Mouse (Mus musculus): ENCODE measurements at regions not wholly inside any gene's neighbourhood (a gene's known extent, or its start where the extent isn't known, plus 50 kb on each side); places are given as distances from the start of the nearest gene placed in this dataset.
A peak's percentile ranks its signal among the peaks of the same experiment; 100 is the strongest.
"Not testable (repeated sequence)": the region's sequence is repeated elsewhere in the genome, so short reads cannot be mapped to it uniquely, and the experiment has no call there.

DNA sequence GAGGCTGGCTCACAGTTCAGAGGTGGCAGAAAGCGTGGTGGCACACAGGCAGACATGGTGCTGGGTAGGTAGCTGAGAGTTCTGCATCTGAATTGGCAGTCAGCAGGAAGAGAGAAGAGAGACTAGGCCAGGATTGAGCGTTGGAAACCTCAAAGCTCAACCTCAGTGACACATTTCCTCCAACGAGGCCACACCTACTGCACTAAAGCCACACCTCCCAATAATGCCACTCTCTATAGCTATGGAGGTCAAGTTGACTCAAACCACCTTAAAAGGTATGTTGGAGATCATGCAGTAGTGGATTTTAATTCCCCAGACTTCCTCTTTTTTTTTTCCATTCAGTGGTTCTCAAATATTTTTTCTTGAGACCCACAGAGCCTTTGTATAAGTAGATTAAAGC is 57.1 kb downstream of the Ccdc54 start:
- DNase-seq = no peak

DNA sequence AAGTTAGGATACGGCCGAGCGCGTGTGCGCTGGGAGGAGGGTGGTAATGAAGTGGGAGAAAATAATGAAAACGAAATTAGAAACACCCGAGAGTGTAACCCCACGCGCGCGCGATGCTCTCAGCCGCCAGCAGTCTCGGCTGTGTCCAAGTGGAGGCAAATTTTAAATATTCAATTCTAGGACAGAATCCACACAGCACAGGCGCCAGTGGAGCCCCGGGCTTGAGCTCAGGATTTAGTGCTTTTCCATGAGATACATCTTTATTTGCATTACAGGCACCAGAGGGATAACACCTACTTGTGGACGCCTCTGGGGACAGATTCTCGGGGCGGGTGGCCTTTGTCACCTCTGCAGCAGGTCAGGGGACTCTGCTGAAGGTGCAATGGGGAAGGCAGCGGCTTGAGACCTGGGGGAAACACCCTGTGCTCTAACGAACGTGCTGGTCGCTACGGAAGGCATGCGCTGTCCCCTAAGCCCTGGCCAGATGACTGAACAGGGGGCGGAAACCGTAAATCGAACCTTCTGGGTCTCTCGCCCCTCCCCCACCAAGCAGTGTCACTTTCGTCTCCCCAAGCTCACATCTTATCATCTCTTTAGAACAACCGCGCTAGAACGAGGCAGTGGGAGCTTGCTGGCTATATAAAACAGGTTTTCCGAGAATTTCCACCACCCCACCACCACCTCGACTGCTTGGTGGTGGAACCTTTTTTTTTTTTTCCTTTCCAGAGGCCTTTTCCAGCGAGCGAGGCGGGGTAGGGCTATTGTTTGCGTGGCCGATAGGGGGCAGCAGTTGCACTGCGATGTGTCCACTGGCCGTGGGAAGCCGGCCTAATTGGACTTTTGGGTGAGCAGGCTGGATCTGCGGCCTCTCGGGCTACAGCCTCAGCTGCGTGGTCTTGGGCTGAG is 61.2 kb downstream of the Ccdc54 start:
- DNase-seq = peak; percentile 89

DNA sequence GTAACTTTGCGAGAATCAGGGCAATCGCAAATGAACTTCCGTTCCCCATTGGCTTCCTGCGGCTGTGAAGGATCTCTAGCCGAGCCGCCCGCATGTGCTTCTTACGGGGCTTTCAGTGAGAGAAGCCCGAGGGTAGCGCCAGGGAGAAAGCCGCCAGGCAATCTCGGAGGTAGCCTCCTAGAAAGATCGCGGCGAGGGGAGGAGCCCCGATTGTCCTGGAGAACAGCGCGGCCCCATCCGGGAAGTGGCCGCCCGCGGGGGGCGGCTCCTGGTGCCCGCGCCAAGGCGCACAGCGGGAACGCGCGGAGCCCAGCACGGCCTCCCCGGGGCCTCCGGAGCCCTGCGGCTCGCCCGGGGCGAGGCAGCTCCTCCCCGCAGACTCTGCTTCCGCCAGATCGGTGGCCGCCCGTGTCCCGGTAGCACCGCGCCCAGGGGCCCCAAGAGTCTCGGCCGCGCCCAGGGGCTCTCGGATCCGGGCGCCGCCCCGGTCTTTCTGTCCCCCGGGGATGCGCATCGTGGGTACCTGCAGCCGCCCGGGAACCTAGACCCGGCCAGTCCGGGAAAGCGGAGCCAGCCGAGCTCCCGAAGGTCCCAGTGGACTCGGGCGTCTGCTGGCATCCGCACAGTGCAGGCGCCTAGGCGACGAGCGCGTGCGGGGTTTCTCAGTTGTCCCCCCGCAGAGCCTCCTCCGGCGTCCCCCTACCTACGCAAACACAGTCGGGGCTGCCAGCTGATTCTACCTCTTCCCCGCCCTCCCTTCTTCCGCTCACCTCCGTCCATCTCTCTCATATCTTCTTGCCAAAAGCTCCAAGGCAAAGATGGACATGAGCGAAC is 62.1 kb downstream of the Ccdc54 start:
- peak; percentile 51 to 58 for DNase-seq

DNA sequence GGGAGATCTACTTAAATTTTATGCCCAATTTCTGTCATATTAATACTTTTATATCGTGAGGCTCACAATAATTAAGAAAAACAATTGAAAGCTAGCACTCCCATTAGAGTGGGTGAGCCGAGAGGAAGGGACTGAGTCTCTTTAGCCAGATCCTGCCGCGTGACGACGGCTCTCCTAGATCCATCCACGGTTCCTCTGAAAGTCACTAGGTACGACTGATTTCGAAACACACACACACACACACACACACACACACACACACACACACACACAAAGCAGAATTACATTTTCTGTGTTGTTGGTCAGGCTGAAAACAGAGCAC is 62.6 kb downstream of the Ccdc54 start:
- no peak for DNase-seq

DNA sequence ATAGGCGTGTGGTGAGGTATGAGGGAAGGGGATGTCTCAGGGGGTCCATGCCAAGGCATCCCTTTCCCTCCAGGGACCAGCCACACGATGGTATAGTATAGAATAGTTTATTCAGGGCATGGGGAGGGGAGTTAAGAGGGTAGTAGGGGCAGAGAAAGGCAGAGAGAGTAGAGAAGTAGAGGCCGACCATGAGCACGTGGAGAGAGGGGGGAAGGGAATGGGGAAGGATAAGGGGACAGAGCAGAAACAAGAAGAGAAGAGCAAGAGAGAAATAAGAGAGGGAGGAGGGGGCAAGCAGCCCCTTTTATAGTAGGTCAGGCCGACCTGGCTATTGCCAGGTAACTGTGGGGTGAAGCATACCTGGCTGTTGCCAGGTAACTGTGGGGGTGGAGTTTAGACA is 64.0 kb downstream of the Ccdc54 start:
- DNase-seq = not testable (repeated sequence)

DNA sequence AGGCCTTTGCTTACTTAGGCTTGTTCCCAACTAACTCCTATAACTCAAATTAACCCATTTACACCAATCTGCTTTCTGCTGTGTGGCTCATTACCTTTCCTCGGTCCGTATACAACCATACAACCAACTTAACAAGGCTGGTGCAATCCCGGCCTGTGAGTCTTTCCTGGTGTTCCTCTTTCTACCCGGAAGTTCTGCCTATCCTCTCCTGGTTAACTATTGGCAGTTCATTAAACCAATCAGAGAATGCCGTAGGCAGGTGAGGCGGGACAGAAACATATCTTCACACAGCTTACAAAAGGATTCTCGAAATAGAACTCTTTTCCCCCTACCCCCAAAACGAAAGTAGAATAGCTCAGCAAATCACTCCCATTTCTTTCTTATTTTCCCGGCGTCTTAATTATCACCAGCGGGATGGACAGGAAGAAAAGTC is 65.0 kb downstream of the Ccdc54 start:
- no peak for DNase-seq

DNA sequence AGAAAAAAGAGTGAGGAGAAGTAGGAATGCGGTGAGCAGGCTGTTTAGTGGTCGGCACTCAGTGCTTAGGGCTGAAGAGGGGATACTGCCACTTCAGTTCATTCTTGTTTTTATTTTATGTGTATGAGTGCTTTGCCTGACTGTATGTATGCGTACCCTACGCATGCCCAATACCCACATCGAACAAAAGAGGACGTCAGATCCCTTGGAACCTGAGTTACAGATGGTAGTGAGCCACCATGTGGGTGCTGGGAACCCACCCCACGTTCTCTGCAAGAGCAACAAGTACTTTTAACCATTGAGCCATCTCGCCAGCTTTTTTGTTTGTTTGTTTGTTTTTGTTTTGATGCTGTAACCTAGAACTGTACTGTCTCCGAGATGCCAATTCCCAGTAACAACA is 65.5 kb downstream of the Ccdc54 start:
- no peak for DNase-seq

DNA sequence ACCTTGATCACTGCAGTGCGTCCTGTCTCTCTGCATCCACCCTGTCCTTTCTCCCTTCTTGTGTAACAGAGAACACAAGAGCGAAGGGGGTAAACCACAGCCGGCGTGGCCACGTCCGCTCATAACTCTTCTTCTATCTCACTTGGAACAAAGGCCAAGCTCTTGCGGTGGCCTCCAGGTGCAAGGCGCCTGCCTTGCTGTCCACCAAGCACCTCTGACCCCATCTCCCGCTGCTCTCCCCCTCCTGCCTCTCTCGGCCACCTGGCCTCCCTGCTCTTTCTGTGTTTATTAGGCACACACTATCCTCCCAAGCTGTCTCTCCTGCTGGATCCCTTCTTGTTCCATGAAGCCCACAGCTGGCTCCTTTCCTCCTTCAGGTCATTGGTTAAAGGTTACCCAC is 71.3 kb downstream of the Ccdc54 start:
- DNase-seq = no peak

DNA sequence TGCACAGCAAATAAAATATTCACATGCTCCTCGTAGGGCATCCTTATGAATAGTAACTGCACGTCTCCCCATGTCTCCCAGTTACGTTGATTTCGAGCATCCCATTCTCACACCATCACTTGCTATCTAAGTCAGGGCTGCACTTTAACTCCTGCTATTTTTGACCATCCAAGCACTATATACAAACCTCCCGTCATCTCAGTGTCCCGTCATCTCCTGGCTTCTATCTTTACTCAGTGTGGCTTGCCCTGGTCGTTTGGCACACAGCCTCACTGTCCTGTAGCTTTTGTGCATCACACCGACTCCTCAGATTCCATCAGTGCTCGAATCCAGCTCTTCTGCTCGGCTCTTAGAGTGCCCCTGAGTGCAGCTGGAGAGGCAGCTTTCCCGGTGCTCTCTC is 74.4 kb downstream of the Ccdc54 start:
- DNase-seq = no peak

DNA sequence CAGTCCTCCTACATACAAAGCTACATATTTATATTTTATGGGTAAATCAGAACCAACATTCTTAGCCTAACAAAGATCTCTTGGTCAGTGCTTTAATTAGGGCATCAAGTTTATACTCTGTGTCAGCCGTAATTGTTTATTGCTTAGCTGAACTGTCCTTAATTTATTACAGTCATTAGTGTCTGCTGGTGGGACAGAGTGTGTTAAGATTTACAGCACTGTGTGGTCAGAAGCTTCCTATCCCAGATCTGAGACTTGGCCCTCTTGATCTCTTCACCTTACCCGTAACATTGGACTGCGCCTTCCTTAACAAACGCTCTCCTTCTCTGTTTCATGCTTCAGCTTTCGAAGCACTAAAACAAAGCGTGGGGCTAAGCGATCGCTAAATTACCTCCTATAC is 75.9 kb downstream of the Ccdc54 start:
- no peak for DNase-seq

DNA sequence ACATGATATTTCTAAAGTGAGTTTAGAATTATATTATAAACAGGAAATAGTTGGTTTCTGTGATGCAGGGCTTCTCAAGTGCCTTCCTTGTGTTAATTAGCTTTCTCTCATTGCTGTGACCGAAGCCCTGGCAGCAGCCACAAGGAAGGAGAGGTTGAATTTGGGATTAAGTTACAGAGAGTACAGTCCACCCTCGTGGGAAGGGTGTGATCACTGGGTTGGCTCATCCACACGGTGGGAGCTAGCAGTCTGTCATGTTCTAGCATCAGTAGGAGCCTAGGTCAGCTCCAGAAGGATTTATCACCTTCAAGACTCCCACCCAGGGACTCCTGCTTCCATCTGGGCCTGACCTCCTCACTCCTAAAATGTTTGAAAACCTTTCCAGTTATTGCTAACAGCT is 78.9 kb downstream of the Ccdc54 start:
- DNase-seq = no peak

DNA sequence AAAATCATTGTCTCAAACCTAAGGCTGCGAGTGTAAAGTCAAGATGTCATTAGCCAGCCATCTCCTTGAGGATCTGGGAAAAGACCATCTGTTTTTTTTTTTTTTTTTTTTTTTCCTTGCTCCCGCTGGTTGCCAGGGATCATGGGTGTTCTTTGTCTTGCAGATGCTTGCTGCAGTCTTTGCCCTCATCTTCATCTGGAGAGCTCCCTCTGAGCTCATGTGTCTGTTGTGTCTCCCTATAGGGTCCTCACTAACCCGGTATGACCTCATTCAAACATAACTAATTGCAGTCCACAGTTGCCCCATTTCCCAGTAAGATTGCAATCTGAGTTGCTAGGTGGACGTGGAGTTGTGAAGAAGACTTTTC is 77.3 kb upstream of the Bbx start:
- no peak for DNase-seq

DNA sequence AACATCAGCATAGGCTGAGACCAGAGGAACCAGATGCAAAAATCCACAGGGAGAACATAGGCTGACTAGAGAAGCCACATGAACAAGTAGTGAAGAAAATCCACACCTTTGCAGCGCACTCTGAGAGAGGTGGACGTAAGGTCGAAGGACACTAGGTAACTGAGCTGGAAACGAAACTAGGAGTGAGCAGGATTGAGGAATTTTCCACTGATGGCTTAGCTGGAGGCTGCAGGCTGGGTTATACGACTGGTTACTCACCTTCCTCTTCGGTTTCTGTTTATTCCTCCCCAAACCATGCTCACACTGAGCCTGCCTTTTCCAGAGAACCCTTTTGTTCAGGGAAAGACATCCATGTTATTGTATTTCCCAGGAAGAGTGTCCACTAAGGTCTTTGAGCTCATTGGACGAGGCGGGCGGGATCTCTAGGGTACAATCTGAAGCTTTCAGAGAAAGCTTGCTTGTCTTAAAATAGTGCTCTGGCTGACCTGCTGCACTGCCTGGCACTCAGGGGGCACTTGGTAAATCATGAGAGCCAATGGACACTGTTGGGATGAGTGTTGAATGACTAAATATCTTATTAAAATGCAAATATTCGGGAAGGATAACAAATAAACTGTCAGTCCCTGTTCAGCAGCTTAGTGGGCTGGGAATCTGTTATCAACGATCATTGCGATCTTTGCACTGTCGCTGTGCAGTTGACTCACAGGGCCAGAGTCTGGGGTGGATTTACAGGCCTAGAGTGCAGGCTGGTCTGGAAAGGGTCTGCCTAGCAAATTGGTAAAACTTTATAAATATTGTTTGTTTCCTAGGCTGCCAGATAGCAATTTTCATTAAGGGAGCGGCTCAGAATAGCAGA is 76.7 kb upstream of the Bbx start:
- DNase-seq = no peak

DNA sequence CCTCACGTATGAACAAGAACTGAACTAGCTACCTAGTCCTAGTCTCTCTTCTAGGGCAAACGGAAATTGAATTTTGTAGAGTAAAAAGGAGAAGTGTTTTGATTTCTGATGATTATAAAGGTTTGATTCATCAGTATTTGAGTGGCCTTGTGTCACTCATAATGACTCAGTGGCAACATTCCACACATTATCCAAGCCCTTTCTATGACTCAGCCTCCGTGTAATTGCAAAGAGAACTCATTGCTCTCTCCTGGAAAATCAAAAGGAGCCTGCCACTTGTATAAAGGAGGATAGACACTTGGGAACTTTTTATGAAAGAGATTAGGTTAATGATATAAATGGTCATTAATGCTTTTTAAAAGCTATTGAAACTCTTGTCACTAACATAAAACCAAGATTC is 72.4 kb upstream of the Bbx start:
- DNase-seq = no peak

DNA sequence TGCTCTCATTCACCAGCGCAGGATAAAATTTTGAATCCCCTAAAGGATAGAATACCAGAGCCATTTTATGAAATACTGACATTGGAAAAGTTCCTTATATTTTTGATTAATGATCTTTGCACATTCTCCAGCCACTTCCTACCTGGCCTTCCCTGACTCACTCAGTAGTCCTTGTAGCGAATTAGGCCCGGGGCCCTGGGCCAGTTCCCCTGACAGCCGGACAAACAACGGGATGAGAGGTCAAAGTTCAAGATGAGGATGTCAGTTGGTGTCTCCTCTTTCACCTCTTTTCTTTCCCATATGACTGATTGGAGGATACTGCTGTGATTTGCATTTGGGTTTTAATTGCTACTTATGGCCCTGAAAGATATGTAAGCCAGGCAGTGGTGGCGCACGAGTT is 66.7 kb upstream of the Bbx start:
- no peak for DNase-seq

DNA sequence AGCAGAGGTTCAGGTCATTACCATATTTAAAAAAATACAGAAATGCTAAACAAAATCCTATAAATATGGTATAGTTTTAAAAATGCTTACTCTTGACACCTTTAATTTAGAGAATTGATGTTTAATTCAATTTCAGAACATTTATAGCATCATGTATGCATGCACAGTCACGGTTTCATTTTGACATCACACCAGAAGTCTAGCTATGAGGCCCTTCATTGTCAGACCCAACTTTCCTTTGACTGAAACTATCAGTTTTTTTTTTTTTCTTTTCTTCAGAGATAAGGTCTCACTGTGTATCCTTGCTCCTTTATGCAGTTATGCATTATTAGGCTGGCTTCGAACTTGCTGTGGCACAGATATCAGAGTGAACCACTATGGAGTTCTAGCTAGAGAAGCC is 61.5 kb upstream of the Bbx start:
- no peak for DNase-seq

DNA sequence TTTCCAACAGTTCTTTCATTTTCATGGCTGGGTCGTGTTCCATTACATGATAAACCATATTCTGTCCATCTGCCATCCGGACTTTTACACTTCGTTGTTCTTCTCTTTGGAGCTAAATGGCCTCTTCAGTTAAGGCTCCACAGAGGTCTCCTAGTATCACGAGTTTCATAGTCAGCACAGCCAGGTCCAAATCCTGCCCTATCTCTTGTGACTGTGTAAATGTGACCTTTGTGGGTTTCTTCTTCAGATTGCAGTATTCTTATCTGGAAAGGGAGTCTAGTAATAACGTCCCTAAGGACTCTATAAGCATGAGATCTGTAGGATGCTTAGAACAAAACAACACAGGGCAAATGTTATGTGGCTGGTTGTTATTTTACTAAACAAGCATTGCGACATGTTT is 57.1 kb upstream of the Bbx start:
- DNase-seq = no peak

DNA sequence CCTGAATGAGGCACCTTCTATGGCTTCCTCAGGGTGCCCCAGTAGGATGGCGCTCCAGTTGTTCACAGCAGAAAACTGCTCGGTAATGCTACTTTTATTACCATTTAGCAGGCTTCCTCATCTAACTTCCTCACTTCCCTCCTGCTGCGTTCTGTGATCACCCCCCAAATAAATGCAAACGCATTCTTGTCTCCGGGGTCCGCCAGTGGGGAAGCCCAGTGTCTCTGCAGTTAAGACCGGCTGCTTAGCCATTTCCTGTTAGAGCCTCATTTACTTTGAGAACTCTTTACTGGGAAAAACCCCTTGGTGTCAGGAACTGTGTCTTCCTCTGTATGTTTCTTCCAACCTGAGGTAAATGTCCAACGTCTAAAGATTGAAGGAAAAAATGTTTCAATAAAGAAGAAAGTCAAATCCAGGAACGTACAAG is 50.2 kb upstream of the Bbx start:
- DNase-seq = no peak

Data from cerebellum, postnatal 36 days (tissue).